Mouse (Mus musculus): ENCODE measurements at regions not wholly inside any gene's neighbourhood (a gene's known extent, or its start where the extent isn't known, plus 50 kb on each side); places are given as distances from the start of the nearest gene placed in this dataset.

DNA sequence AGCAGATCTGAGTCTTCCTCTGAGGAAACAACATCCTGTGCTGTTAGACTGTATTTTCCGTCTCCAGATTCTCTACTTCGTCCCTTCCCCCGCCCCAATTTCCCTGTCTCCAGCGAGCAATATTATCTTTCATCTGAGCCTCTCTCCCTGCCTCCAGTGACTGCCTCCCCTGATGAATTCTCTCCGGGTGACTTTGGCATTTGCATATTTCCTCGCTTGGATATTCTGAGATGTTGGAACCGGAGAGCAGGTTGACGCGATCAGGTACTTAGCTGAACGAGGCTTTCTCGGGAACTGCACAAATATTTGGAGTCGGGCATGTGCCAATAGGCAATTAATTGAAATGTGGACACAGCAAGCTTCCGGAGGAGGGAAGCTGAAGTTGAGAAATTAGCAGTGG, 323.8 kb upstream of the 4930535I16Rik start:
- Histone ChIP-seq H3K4me1 (ENCODE audit: control insufficient read depth, insufficient read depth, low read length) (peaks cover 24% of the 10 kb centered on the region), H3K4me3 (ENCODE audit: low read depth, low read length) (no peak overlapping the region), H3K9me3 (replicated peaks; ENCODE audit: control insufficient read depth, low read length, poor library complexity, severe bottlenecking) (no peaks in the 10 kb centered on the region), H3K27me3 (ENCODE audit: control insufficient read depth, insufficient read depth, low read depth, low read length) (no peaks in the 10 kb centered on the region), H3K27ac (ENCODE audit: low read length) (no peak overlapping the region), H3K36me3 (ENCODE audit: control insufficient read depth, insufficient read depth, low read length) (no peaks in the 10 kb centered on the region), H3K9ac (ENCODE audit: low read depth, low read length) (no peak overlapping the region), H3K4me2 (ENCODE audit: low read length) (peak overlapping the region; percentile 26)
- ATAC-seq, result no peak
- WGBS, result 23% methylated on average over 13 of the region's 13 CpGs

DNA sequence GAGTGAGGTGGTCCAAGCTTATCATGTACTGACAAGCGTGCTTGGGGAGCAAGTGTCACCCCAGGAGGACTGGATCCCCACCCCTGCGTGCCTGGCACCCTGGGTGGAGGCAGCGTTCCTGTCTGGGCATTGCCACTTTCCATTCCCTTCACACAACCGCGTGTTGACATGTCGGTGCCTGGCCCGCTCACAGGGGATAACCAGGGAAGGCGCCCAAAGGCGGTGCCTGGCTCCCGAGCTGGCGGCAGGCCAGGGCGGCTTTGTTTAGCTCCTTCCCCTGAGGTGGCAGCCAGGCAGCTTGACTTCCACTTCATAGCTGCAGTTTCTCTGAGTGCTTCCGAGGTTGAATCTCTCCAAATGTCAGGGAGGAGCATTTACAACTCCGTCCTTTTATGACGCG, 318.7 kb upstream of the 4930535I16Rik start:
- Histone ChIP-seq H3K4me3 (ENCODE audit: low read depth, low read length) (no peak overlapping the region), H3K27me3 (ENCODE audit: control insufficient read depth, insufficient read depth, low read depth, low read length) (no peaks in the 10 kb centered on the region), H3K4me2 (ENCODE audit: low read length) (peak overlapping the region; percentile 25), H3K36me3 (ENCODE audit: control insufficient read depth, insufficient read depth, low read length) (no peaks in the 10 kb centered on the region), H3K4me1 (ENCODE audit: control insufficient read depth, insufficient read depth, low read length) (peaks cover 19% of the 10 kb centered on the region), H3K9ac (ENCODE audit: low read depth, low read length) (0 out of 2 replicates have a peak overlapping the region, but pooled peaks have one; percentile 1), H3K27ac (ENCODE audit: low read length) (peak overlapping the region; percentile 45; the same call in 1 of the 2 replicates), H3K9me3 (replicated peaks; ENCODE audit: control insufficient read depth, low read length, poor library complexity, severe bottlenecking) (no peaks in the 10 kb centered on the region)
- WGBS, result 37% methylated on average over 16 of the region's 16 CpGs
- peak; percentile 64; the same call in 1 of the 2 replicates for ATAC-seq

DNA sequence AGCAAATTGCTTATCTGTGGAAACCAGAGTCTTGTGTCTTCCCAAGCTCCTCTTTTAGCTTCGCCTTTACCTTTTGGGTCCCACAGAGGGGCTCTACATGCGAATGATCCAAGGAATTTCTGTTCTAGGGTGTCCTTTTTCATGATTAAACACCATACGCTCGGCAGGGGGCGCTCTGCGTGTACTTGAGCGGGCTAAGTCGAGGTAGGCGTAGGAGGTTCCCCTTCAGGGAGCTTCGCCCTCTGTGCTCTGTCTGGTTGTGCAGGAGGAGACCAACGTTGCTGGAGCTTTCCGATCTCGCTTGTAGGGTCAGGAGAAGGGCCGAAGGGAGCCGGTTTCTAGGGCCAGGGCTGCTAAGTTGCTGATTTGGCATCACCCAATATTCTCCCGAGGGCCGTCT, 310.7 kb upstream of the 4930535I16Rik start:
- no peak overlapping the region for H3K4me2 ChIP-seq (ENCODE audit: low read length)
- H3K27ac ChIP-seq (ENCODE audit: low read length), result no peak overlapping the region
- no peaks in the 10 kb centered on the region for H3K36me3 ChIP-seq (ENCODE audit: control insufficient read depth, insufficient read depth, low read length)
- H3K9ac ChIP-seq (ENCODE audit: low read depth, low read length), result no peak overlapping the region
- H3K4me1 ChIP-seq (ENCODE audit: control insufficient read depth, insufficient read depth, low read length), result no peaks in the 10 kb centered on the region
- whole genome bisulfite sequencing, result 12% methylated on average over 17 of the region's 17 CpGs
- ATAC-seq, result no peak
- no peaks in the 10 kb centered on the region for H3K27me3 ChIP-seq (ENCODE audit: control insufficient read depth, insufficient read depth, low read depth, low read length)
- H3K9me3 ChIP-seq (replicated peaks; ENCODE audit: control insufficient read depth, low read length, poor library complexity, severe bottlenecking), result no peaks in the 10 kb centered on the region
- no peak overlapping the region for H3K4me3 ChIP-seq (ENCODE audit: low read depth, low read length)

DNA sequence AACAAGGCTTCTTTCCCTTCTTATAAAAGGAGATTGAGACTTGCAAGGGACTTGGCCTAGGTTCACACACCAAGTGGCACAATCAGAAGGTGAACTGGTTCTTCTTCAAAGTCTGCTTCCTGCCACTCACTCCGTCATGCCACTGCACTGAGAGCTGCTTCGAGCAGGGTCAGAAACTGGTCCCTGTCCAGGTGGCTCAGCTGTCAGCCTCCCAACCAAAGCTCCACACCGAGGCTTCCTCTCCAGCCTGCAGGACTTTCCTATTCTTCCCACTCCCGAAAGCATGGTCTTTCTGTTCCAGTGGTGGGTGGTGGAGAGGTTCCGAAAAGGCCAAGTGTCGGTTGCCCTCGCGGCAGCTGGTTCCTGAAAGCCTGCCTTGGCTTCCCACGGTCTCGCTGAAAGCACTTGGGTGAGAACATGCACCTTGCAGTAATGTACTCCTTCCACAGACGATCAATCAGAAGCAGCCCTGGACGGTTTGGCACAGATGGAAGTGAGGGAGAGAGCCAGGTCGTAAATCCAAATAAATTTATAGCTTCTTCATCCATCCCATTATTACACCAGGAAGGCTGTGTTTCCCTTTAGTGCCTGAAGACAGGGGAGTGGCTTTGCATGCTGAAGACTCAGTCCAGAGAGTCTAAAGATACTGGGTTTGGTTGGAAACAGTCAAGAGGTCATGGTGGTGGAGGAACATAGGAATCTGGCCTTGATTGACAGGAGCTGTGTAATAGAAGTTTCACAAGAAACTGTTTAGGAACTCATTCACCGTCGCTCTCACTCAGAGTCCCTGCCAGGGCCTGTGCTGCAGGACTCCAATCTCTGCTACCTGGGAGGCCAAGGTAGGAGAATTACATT, 306.1 kb upstream of the 4930535I16Rik start:
- no peak for ATAC-seq
- H3K36me3 ChIP-seq (ENCODE audit: control insufficient read depth, insufficient read depth, low read length), result no peaks in the 10 kb centered on the region
- 83% methylated on average over 15 of the region's 15 CpGs for WGBS

DNA sequence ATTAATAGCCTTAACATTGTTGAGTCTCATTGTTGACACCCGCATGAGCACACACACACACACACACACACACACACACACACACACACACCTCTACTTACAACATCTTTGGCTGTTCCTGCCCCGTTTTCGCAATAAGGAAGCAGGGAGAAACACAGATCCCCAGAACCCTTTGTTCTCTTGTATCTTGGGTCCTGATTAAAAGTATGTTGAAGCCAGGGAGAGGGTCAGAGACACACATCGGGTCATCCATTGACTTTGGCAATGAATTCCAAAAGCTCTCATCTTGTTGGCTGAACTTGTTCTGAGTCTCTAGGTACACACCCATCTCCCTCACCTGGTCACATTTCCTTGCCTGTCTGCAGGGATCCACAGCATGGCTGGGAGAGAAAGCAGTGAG, 303.9 kb upstream of the 4930535I16Rik start:
- WGBS, result 77% methylated on average over 4 of the region's 4 CpGs
- no peak overlapping the region for H3K4me2 ChIP-seq (ENCODE audit: low read length)
- no peak overlapping the region for H3K27ac ChIP-seq (ENCODE audit: low read length)
- H3K4me1 ChIP-seq (ENCODE audit: control insufficient read depth, insufficient read depth, low read length), result peaks cover 7% of the 10 kb centered on the region; the same call in 1 of the 2 replicates
- H3K36me3 ChIP-seq (ENCODE audit: control insufficient read depth, insufficient read depth, low read length), result no peaks in the 10 kb centered on the region
- H3K27me3 ChIP-seq (ENCODE audit: control insufficient read depth, insufficient read depth, low read depth, low read length), result no peaks in the 10 kb centered on the region
- H3K9me3 ChIP-seq (replicated peaks; ENCODE audit: control insufficient read depth, low read length, poor library complexity, severe bottlenecking), result no peaks in the 10 kb centered on the region
- H3K9ac ChIP-seq (ENCODE audit: low read depth, low read length), result no peak overlapping the region
- no peak overlapping the region for H3K4me3 ChIP-seq (ENCODE audit: low read depth, low read length)
- ATAC-seq, result no peak

More for the DNA sequence above, 306.1 kb upstream of the 4930535I16Rik start:
- Histone ChIP-seq H3K9ac (ENCODE audit: low read depth, low read length) (no peak overlapping the region), H3K4me1 (ENCODE audit: control insufficient read depth, insufficient read depth, low read length) (no peaks in the 10 kb centered on the region; the same call in 1 of the 2 replicates), H3K4me3 (ENCODE audit: low read depth, low read length) (no peak overlapping the region), H3K27me3 (ENCODE audit: control insufficient read depth, insufficient read depth, low read depth, low read length) (no peaks in the 10 kb centered on the region), H3K27ac (ENCODE audit: low read length) (no peak overlapping the region), H3K9me3 (replicated peaks; ENCODE audit: control insufficient read depth, low read length, poor library complexity, severe bottlenecking) (no peaks in the 10 kb centered on the region), H3K4me2 (ENCODE audit: low read length) (no peak overlapping the region)

DNA sequence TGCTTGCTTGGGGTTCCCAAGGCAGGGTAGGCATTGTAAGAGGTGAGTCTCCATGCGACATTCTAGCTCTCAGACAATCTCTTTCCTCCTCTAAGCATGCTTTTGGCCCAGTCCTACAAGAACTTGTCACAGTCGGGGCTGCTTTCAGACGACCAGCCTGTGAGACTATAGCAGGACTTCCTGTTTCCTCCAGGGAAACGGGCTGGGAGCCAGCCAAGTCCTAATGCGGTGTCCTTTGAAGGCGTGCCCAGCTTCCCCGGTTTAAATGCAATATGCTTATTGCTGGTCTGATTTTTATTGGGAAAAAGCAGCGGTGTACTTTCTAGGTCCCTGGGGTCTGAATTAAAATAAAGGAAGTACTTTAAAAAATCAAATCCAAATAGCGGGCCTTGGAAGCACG, 299.4 kb upstream of the 4930535I16Rik start:
- Histone ChIP-seq H3K9ac (ENCODE audit: low read depth, low read length) (no peak overlapping the region), H3K4me3 (ENCODE audit: low read depth, low read length) (no peak overlapping the region), H3K27ac (ENCODE audit: low read length) (no peak overlapping the region; the same call in 1 of the 2 replicates), H3K9me3 (replicated peaks; ENCODE audit: control insufficient read depth, low read length, poor library complexity, severe bottlenecking) (no peaks in the 10 kb centered on the region), H3K36me3 (ENCODE audit: control insufficient read depth, insufficient read depth, low read length) (no peaks in the 10 kb centered on the region), H3K4me2 (ENCODE audit: low read length) (no peak overlapping the region), H3K27me3 (ENCODE audit: control insufficient read depth, insufficient read depth, low read depth, low read length) (no peaks in the 10 kb centered on the region), H3K4me1 (ENCODE audit: control insufficient read depth, insufficient read depth, low read length) (peaks cover 7% of the 10 kb centered on the region; the same call in 1 of the 2 replicates)
- 24% methylated on average over 10 of the region's 10 CpGs for WGBS
- ATAC-seq, result no peak; the same call in 1 of the 2 replicates

DNA sequence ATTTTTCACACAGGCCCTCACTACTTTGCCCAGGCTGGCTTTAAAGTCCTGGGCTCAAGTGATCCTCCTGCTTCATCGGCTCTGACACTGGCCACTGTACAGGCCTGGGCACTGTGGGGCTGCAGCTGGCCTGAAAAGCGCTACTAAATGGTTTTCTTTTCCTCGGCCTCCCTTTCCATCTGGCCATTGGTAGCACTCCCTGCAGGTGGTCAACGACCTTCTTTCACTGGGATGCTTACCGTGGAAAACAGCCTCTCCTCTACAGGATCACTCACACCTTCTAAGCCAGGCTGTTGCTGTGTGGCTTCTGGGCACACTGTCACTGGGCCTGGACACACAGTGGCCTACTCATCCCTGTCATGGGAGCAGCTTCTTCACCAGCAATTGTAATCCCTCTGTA, 298.5 kb upstream of the 4930535I16Rik start:
- H3K27me3 ChIP-seq (ENCODE audit: control insufficient read depth, insufficient read depth, low read depth, low read length), result no peaks in the 10 kb centered on the region
- no peak overlapping the region for H3K4me2 ChIP-seq (ENCODE audit: low read length)
- no peak overlapping the region for H3K9ac ChIP-seq (ENCODE audit: low read depth, low read length)
- H3K36me3 ChIP-seq (ENCODE audit: control insufficient read depth, insufficient read depth, low read length), result no peaks in the 10 kb centered on the region
- H3K4me3 ChIP-seq (ENCODE audit: low read depth, low read length), result no peak overlapping the region
- ATAC-seq, result no peak
- H3K4me1 ChIP-seq (ENCODE audit: control insufficient read depth, insufficient read depth, low read length), result peaks cover 7% of the 10 kb centered on the region; the same call in 1 of the 2 replicates
- H3K27ac ChIP-seq (ENCODE audit: low read length), result no peak overlapping the region
- WGBS, result 21% methylated on average over 5 of the region's 5 CpGs
- no peaks in the 10 kb centered on the region for H3K9me3 ChIP-seq (replicated peaks; ENCODE audit: control insufficient read depth, low read length, poor library complexity, severe bottlenecking)

DNA sequence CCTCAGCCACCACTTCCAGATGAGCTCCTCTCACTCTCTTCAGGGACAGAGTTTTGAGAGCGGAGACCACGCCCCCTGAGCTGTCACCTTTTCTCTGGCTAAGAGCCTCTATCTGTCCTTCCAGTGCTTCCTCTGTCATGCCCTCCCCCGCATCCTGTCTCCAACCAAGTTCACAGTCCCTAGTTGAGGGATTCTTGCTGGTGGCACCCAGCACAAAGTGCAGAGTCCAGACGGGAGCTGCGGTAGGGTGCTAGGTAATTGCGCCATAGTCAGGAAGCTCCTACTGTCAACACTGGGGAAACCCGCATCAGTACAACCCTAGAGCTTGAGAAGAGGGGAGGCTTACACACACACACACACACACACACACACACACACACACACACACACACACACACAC, 297.3 kb upstream of the 4930535I16Rik start:
- H3K9me3 ChIP-seq (replicated peaks; ENCODE audit: control insufficient read depth, low read length, poor library complexity, severe bottlenecking), result no peaks in the 10 kb centered on the region
- no peak for ATAC-seq
- H3K36me3 ChIP-seq (ENCODE audit: control insufficient read depth, insufficient read depth, low read length), result no peaks in the 10 kb centered on the region
- no peaks in the 10 kb centered on the region for H3K27me3 ChIP-seq (ENCODE audit: control insufficient read depth, insufficient read depth, low read depth, low read length)
- 89% methylated on average over 7 of the region's 7 CpGs for WGBS
- no peak overlapping the region for H3K9ac ChIP-seq (ENCODE audit: low read depth, low read length)
- H3K4me2 ChIP-seq (ENCODE audit: low read length), result no peak overlapping the region
- peaks cover 7% of the 10 kb centered on the region; the same call in 1 of the 2 replicates for H3K4me1 ChIP-seq (ENCODE audit: control insufficient read depth, insufficient read depth, low read length)
- no peak overlapping the region for H3K27ac ChIP-seq (ENCODE audit: low read length)
- H3K4me3 ChIP-seq (ENCODE audit: low read depth, low read length), result no peak overlapping the region

DNA sequence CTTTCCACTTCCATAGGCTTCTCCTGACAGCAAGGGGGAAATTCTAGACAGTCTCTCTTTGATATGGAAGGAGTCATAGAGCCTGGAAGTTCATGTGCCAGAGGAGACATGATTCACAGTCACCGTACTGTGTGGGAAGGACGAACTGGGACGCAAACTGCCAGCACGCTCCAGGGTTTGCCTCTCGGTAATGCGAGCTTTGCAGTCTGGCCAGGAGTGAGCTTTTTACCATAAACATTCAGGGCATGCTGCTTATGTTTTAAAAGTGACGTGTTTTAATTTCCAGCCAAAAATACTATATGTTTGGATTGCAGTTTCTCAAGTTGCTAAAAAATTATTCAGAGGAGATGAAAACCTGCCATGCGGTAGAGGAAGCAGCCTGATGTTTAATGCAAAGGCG, 292.3 kb upstream of the 4930535I16Rik start:
- no peaks in the 10 kb centered on the region for H3K36me3 ChIP-seq (ENCODE audit: control insufficient read depth, insufficient read depth, low read length)
- ATAC-seq, result no peak
- 88% methylated on average over 9 of the region's 9 CpGs for WGBS
- H3K27me3 ChIP-seq (ENCODE audit: control insufficient read depth, insufficient read depth, low read depth, low read length), result no peaks in the 10 kb centered on the region
- H3K4me1 ChIP-seq (ENCODE audit: control insufficient read depth, insufficient read depth, low read length), result no peaks in the 10 kb centered on the region
- no peaks in the 10 kb centered on the region for H3K9me3 ChIP-seq (replicated peaks; ENCODE audit: control insufficient read depth, low read length, poor library complexity, severe bottlenecking)
- no peak overlapping the region for H3K27ac ChIP-seq (ENCODE audit: low read length)
- H3K9ac ChIP-seq (ENCODE audit: low read depth, low read length), result no peak overlapping the region
- H3K4me2 ChIP-seq (ENCODE audit: low read length), result no peak overlapping the region
- no peak overlapping the region for H3K4me3 ChIP-seq (ENCODE audit: low read depth, low read length)

Measured in midbrain, embryonic 16.5 days (tissue).